Mouse (Mus musculus) hindbrain, embryonic 11.5 days (tissue): ENCODE results near the gene Elmo1. TPM values are rescaled to one million over a fixed set of nuclear protein-coding genes. Genes with fewer than 3 reads are reported as not detected.

ENCODE experiments used
- ATAC-seq: fragments of 200-750 bp; cut with Nextera tagmentation; 2 replicates; pipeline ENCODE4 v1.8.0; 2017; ENCODE audit warnings: mild to moderate bottlenecking, moderate TSS enrichment, moderate library complexity; ENCODE audit not compliant: low FRiP score
- DNase-seq: peaks from one replicate; pipeline ENCODE4 v3.0.0-alpha.2; 2015; ENCODE audit warnings: low spot score
- H3K27ac ChIP-seq: fragments of 300-500 bp; sonication (generic); 2 replicates; pipeline ENCODE4 v1.5.1; 2014; ENCODE audit warnings: mild to moderate bottlenecking, low read depth, low read length
- H3K27me3 ChIP-seq: fragments of 300-500 bp; sonication (generic); 2 replicates; pipeline ENCODE4 v1.6.1; 2014; ENCODE audit warnings: mild to moderate bottlenecking, low read length, moderate library complexity, mixed read lengths; ENCODE audit not compliant: control insufficient read depth, insufficient read depth
- H3K36me3 ChIP-seq: fragments of 300-500 bp; sonication (generic); 2 replicates; pipeline ENCODE4 v1.6.1; 2014; ENCODE audit warnings: mild to moderate bottlenecking, low read length, moderate library complexity, mixed read lengths; ENCODE audit not compliant: control insufficient read depth, insufficient read depth
- H3K4me1 ChIP-seq: fragments of 300-500 bp; sonication (generic); replicated peaks from 2 replicates; pipeline ENCODE4 v1.6.1; 2014; ENCODE audit warnings: low read length, mixed read lengths; ENCODE audit not compliant: control insufficient read depth, insufficient read depth
- H3K4me2 ChIP-seq: fragments of 300-500 bp; sonication (generic); replicated peaks from 2 replicates; pipeline ENCODE4 v1.6.1; 2014; ENCODE audit warnings: mild to moderate bottlenecking, low read depth, low read length
- H3K4me3 ChIP-seq: fragments of 300-500 bp; sonication (generic); 2 replicates; pipeline ENCODE4 v1.5.1; 2014; ENCODE audit warnings: low read depth, low read length
- H3K9ac ChIP-seq: fragments of 300-500 bp; sonication (generic); 2 replicates; pipeline ENCODE4 v1.6.1; 2014; ENCODE audit warnings: low read depth, low read length
- H3K9me3 ChIP-seq: fragments of 300-500 bp; sonication (generic); 2 replicates; pipeline ENCODE4 v1.6.1; 2016; ENCODE audit warnings: low read length; ENCODE audit not compliant: control insufficient read depth
- WGBS: fragments of 180-500 bp; shearing (Covaris S2); extraction: QIAGEN DNeasy Blood & Tissue Kit; methylation state at CpG from one replicate; pipeline ENCODE4 v1.1.7; 2014; 5-methylcytosine and 5-hydroxymethylcytosine counted together
- polyA plus RNA-seq: library from polyadenylated mRNA; unstranded; fragments of >200 nt; fragmentation: Nextera tagmentation; extraction: Ambion mirVana; gene quantifications from 2 replicates; pipeline ENCODE4 v1.2.1, GENCODE M21; 2014

Gene Elmo1
- polyA plus RNA-seq, 1 experiment from 2014 or later: 22.9 TPM

DNA sequence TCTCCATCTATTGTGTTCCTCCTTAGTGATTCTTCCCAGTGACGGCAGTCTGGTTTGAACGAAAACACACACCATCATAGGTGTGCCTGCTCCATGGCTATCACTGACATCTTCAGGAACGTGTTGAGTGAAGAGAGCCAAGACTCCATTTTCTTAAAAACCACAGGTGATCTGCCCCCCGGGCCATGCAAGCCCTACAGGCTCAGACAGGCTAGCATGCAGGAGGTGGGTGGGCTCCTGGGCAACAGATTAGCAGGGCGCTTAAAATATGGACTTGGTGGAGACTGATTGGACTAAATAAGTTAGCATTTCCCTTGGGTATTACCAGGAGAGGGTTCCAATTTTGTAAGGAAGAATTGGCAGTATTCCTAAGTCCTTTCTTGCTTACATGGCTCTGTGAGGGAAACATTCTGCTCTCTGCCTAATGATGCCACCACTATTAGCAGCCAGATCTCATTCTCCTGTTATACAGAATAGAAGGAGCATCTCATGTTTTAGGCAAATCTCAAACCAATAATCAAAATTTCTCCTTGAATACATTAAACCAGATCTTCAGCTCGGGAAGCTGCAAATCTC lies 101.7 kb downstream of the Elmo1 start:
- Histone ChIP-seq H3K4me3 (no peak overlapping the region), H3K4me2 (no peak overlapping the region), H3K36me3 (no peaks in the 10 kb centered on the region), H3K27me3 (no peaks in the 10 kb centered on the region), H3K9me3 (no peaks in the 10 kb centered on the region), H3K9ac (no peak overlapping the region), H3K4me1 (no peaks in the 10 kb centered on the region), H3K27ac (no peak overlapping the region)
- no peak for ATAC-seq
- DNase-seq: no peak
- 89% methylated on average over 6 of the region's 6 CpGs for WGBS

DNA sequence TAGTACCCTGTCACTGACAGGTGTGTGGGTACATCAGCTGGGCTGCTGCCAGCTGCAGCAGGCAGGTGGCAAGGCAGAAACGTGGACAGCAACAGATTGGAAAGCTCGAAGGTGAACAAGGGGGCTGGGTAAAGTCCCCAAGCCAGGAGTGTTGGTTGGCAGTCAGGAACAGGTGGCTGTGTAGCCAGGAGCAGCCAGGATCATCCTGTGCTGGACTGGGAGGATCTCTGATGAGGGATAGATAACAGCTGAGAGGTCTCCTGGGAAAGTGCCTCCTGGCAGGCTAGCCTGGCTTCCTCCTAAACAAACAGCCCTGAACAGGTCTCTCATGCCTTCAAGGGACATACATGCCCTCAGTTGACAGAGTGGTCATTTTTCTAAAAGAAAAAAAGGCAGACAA lies 110.2 kb downstream of the Elmo1 start:
- no peaks in the 10 kb centered on the region for H3K9me3 ChIP-seq
- no peak overlapping the region for H3K4me2 ChIP-seq
- no peaks in the 10 kb centered on the region for H3K27me3 ChIP-seq
- H3K4me1 ChIP-seq: no peaks in the 10 kb centered on the region
- no peak for DNase-seq
- no peak overlapping the region for H3K9ac ChIP-seq
- no peak for ATAC-seq
- no peak overlapping the region for H3K4me3 ChIP-seq
- no peak overlapping the region for H3K27ac ChIP-seq
- H3K36me3 ChIP-seq: no peaks in the 10 kb centered on the region
- 63% methylated on average over 2 of the region's 2 CpGs for WGBS

DNA sequence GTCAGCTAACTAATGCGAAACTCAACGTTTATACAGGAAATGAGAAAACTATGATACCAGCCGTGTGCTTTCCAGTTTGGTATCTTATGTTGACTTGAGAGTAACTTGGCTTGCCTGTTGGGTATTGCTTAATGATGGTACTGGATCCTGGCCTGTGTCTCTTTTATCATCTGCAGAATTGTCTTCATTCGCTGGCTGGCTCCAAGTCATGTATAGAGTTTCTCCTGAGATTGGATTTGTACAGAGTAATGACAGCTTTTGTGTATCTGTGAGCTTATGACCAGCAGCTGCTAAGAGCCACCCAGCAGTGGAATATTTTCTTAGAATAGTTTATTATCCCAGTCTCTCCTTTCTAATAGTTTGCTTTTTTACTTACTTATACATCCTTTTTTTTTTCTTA lies 112.2 kb downstream of the Elmo1 start:
- no peaks in the 10 kb centered on the region for H3K36me3 ChIP-seq
- H3K27ac ChIP-seq: no peak overlapping the region
- DNase-seq (no peak), ATAC-seq (no peak)
- H3K4me3 ChIP-seq: no peak overlapping the region
- H3K27me3 ChIP-seq: no peaks in the 10 kb centered on the region
- no peaks in the 10 kb centered on the region for H3K4me1 ChIP-seq
- no peak overlapping the region for H3K4me2 ChIP-seq
- no peaks in the 10 kb centered on the region for H3K9me3 ChIP-seq
- no peak overlapping the region for H3K9ac ChIP-seq
- 92% methylated on average over 4 of the region's 4 CpGs for WGBS

DNA sequence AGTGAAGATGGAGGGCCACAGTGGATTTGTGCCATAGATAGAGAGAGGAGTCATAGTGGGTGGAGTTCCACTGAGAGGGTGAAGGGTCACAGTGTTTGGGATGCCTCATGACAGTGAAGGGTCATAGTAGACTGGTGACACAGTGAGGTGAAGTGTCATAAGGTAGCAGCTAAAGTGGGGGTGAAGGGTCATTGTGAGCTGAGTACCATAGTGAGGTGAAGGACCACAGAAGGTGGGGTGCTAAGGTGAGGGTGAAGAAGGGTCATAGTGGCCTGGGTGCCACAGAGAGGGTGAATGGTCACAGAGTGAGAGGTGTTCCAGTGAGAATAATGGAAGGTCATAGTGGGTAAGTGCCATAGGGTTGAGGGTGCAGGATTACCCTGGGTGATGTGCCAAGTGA lies 113.8 kb downstream of the Elmo1 start:
- no peaks in the 10 kb centered on the region for H3K27me3 ChIP-seq
- H3K36me3 ChIP-seq: no peaks in the 10 kb centered on the region
- no peak overlapping the region for H3K27ac ChIP-seq
- H3K4me2 ChIP-seq: no peak overlapping the region
- DNase-seq (no peak), ATAC-seq (no peak)
- H3K9me3 ChIP-seq: no peaks in the 10 kb centered on the region
- no peak overlapping the region for H3K9ac ChIP-seq
- no peak overlapping the region for H3K4me3 ChIP-seq
- H3K4me1 ChIP-seq: no peaks in the 10 kb centered on the region

DNA sequence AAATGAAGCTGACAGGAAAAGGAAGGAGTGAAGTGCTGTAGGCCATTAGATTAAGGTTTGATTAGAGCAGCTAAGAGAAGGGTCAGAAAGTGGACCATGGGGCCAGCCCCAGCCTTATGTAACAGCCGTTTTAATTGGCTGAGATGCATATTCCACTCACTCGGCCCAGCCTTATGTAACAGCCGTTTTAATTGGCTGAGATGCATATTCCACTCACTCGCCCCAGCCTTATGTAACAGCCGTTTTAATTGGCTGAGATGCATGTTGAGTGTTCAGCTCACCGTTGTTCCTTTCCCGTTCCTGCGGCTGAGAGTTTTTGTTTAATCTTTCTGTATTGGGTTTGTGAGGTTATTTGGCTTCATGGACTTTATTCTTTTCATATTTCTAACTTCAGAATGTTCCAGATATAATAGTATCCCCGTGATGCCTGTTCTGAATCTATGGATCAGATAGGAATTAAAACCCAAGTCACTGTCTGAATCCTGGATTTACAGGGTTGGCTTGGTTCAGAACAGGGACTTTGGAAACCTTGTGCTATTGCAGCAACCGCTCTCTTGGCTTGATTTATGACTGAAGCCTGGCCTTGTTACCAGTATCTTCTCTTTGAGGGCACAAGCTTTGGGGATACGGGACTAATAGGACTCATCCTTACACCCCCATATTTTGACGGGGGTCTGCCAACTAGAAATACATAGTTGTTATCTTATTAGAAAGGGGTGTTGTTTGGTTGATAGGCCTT lies 114.8 kb downstream of the Elmo1 start:
- H3K9ac ChIP-seq: no peak overlapping the region
- no peaks in the 10 kb centered on the region for H3K9me3 ChIP-seq
- no peak for ATAC-seq
- H3K4me1 ChIP-seq: no peaks in the 10 kb centered on the region
- no peaks in the 10 kb centered on the region for H3K36me3 ChIP-seq
- H3K4me3 ChIP-seq: no peak overlapping the region
- no peak overlapping the region for H3K27ac ChIP-seq
- H3K4me2 ChIP-seq: no peak overlapping the region
- 91% methylated on average over 12 of the region's 12 CpGs for WGBS
- no peaks in the 10 kb centered on the region for H3K27me3 ChIP-seq
- DNase-seq: no peak

DNA sequence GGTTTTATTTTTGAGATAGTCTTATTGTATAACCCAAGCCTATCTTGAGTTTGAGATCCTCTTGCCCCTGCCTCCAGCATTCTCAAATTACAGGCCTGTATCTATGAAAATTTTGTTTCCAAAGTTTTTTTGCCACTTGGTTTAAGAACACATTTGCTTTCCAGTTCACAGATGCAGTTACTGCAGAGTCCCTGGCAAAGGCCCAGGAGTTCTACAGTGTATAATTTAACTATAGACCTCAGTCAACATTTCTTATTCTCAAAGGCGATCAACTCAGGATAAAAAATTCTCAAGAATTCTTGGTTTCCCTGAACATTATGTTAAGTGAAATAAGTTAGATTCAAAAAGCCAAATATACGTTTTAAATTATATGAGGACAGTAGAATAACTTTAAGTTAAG lies 115.3 kb downstream of the Elmo1 start:
- Histone ChIP-seq H3K36me3 (no peaks in the 10 kb centered on the region), H3K4me2 (no peak overlapping the region), H3K4me3 (no peak overlapping the region), H3K4me1 (no peaks in the 10 kb centered on the region), H3K27me3 (no peaks in the 10 kb centered on the region), H3K27ac (no peak overlapping the region), H3K9ac (no peak overlapping the region), H3K9me3 (no peaks in the 10 kb centered on the region)
- 91% methylated on average over 2 of the region's 2 CpGs for WGBS
- DNase-seq (no peak), ATAC-seq (no peak)

DNA sequence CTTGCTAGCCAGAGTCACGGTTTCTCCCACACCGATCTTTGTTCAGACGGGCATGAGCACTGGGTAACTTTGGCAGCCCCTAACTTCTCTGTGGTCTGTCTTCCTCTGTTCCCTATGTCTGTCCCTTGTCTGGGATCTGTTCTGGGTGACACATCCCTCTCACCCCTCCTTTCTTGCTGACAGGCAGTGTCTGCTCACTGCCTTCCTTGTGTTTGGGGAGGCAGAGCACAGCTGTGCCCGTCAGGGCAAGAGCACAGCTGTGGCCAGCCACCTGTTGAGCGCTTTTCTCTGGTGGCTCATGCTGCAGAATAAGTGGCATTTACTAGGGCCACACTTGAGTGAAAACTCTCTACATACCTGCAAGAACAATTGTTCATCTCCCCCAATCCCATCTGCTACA lies 116.7 kb downstream of the Elmo1 start:
- Histone ChIP-seq H3K27ac (no peak overlapping the region), H3K9ac (no peak overlapping the region), H3K36me3 (no peaks in the 10 kb centered on the region), H3K4me2 (no peak overlapping the region), H3K27me3 (no peaks in the 10 kb centered on the region), H3K4me1 (no peaks in the 10 kb centered on the region), H3K4me3 (no peak overlapping the region), H3K9me3 (no peaks in the 10 kb centered on the region)
- DNase-seq: no peak
- ATAC-seq: no peak
- 65% methylated on average over 5 of the region's 5 CpGs for WGBS

DNA sequence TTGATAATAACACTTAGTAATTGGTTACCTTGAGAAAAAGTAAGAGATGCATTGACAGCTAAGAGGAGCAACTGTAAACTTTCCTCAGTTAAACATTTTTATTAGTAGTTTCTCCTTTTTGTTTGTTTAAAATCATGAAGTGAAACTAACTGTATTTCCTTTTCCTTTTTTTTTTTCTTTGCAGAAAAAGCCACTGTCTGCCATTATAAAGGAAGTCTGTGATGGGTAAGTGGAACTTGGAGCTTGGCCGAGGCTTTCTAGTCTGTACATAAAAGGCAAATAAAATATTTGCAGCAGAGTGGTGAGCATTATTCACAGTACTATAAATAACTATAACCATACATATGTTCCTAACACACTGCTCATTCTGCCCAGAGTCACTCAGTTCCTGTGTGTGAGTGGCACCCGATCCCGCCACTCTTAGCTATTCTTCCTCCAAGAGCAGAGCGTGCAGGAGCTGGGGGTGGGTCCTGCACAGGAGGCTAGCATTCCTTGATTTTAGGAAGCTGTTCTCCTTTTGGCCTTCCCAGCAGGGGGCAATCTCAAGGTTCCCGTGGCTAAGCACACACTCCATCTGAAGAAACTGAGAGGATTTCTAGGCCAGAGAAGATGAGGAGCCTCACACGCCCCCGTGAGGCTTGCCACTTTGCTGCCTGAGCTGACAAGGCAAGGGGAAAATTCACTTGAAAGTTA lies 117.7 kb downstream of the Elmo1 start:
- no peaks in the 10 kb centered on the region for H3K4me1 ChIP-seq
- no peaks in the 10 kb centered on the region for H3K9me3 ChIP-seq
- H3K4me3 ChIP-seq: no peak overlapping the region
- 64% methylated on average over 7 of the region's 7 CpGs for WGBS
- H3K9ac ChIP-seq: no peak overlapping the region
- H3K27ac ChIP-seq: no peak overlapping the region
- no peaks in the 10 kb centered on the region for H3K27me3 ChIP-seq
- no peak for ATAC-seq
- no peaks in the 10 kb centered on the region for H3K36me3 ChIP-seq
- H3K4me2 ChIP-seq: no peak overlapping the region
- DNase-seq: no peak

DNA sequence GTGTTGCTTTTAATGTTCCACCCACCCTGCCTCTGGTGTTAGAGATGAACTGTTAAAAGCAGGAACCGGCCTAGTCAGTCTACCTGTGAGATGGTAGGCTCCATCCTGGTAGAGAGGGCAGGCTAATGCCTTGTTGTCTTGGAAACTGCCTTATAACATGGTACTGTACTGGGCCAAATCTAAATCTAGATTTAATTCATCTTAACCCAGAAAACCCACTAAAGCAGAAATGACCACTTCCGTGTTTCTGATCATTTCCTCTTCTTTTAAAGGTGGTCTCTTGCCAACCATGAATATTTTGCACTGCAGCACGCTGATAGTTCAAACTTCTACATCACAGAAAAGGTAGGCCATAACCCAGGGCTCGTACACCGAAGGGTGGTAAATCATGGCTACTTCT lies 118.5 kb downstream of the Elmo1 start:
- WGBS: 95% methylated on average over 5 of the region's 5 CpGs
- ATAC-seq (no peak), DNase-seq (no peak)
- H3K36me3 ChIP-seq: no peaks in the 10 kb centered on the region
- no peaks in the 10 kb centered on the region for H3K27me3 ChIP-seq
- H3K4me3 ChIP-seq: no peak overlapping the region
- no peaks in the 10 kb centered on the region for H3K9me3 ChIP-seq
- no peak overlapping the region for H3K9ac ChIP-seq
- H3K27ac ChIP-seq: no peak overlapping the region
- no peaks in the 10 kb centered on the region for H3K4me1 ChIP-seq
- H3K4me2 ChIP-seq: no peak overlapping the region
